Mouse (Mus musculus) adrenal gland, adult 2 months (tissue): ENCODE measurements around the gene Rcor1. TPM values are rescaled to one million over a fixed set of nuclear protein-coding genes. Genes with fewer than 3 reads are reported as not detected.

Source experiments
- DNase-seq: peaks from one replicate; pipeline ENCODE4 v3.0.0; 2021
- polyA plus RNA-seq: library from polyadenylated mRNA; depleted of rRNA; stranded (reverse); fragments of >200 nt; gene quantifications from 2 replicates; pipeline ENCODE4 v1.2.3, GENCODE M21; 2012; rRNA removed
- total RNA-seq, 2 experiments: library from RNA; stranded (reverse); gene quantifications; 2 replicates each; pipeline ENCODE4 v1.2.3; 2021

Gene Rcor1
- total and polyA plus RNA-seq, 3 experiments = 8.0 to 63.8 (median 35.7) TPM

GRCm38 (mm10) chr12:111164310-111164751, 125.2 kb downstream of the Rcor1 start:
- DNase-seq = peak; percentile 92

- DNase-seq = peak; percentile 56
Observed at GRCm38 (mm10) chr12:111165146-111165812, 126.1 kb downstream of the Rcor1 start.

Other genes starting within 250 kb of the Rcor1 start
- 1 to 10 TPM; 1.2 to 2.2 TPM for gene Mok, start 198.4 kb upstream of the Rcor1 start, total RNA-seq
- 1.5 and 1.7 TPM in 2 replicates for gene Mok, start 198.4 kb upstream of the Rcor1 start, polyA plus RNA-seq
- gene Zfp839, start 189.1 kb upstream of the Rcor1 start, total RNA-seq = 10 to 100 TPM; 11.1 to 14.1 TPM
- 6.9 and 8.5 TPM in 2 replicates for gene Zfp839, start 189.1 kb upstream of the Rcor1 start, polyA plus RNA-seq
- 10 to 100 TPM; 41.0 to 41.9 TPM for gene Cinp, start 150.2 kb upstream of the Rcor1 start, total RNA-seq
- gene Cinp, start 150.2 kb upstream of the Rcor1 start, polyA plus RNA-seq = 51.2 and 52.8 TPM in 2 replicates
- 1 to 10 TPM; 8.2 TPM for gene Tecpr2, start 150.1 kb upstream of the Rcor1 start, total RNA-seq
- gene Tecpr2, start 150.1 kb upstream of the Rcor1 start, polyA plus RNA-seq = 6.1 and 7.0 TPM in 2 replicates
- 10 to 100 TPM; 30.4 to 42.7 TPM for gene Ankrd9, start 60.3 kb upstream of the Rcor1 start, total RNA-seq
- gene Ankrd9, start 60.3 kb upstream of the Rcor1 start, polyA plus RNA-seq = 90.6 and 110 TPM in 2 replicates
- gene Traf3, start 127.0 kb downstream of the Rcor1 start, total RNA-seq = 10 to 100 TPM; 25.7 to 35.6 TPM
- 22.7 and 23.3 TPM in 2 replicates for gene Traf3, start 127.0 kb downstream of the Rcor1 start, polyA plus RNA-seq
- gene 4930595D18Rik, start 145.1 kb downstream of the Rcor1 start, total RNA-seq = not detected
- not detected in 2 replicates for gene 4930595D18Rik, start 145.1 kb downstream of the Rcor1 start, polyA plus RNA-seq
- not detected for gene Amn, start 231.7 kb downstream of the Rcor1 start, total RNA-seq
- 0.17 and 0.62 TPM in 2 replicates for gene Amn, start 231.7 kb downstream of the Rcor1 start, polyA plus RNA-seq